Mouse (Mus musculus) olfactory bulb, adult 2 months (tissue): ENCODE results near the gene Zdhhc14.

ENCODE experiments used
- CTCF ChIP-seq: fragments of 200-500 bp; IDR thresholded peaks from 2 replicates; pipeline ENCODE4 v1.5.1; 2012; ENCODE audit warnings: low read depth, mild to moderate bottlenecking, low read length, moderate library complexity; ENCODE audit not compliant: insufficient read depth
- POLR2A ChIP-seq: fragments of 200-500 bp; IDR thresholded peaks from 2 replicates; pipeline ENCODE4 v1.6.1; 2012; ENCODE audit warnings: mild to moderate bottlenecking, low read depth, low read length, moderate library complexity; ENCODE audit not compliant: insufficient read depth

DNA sequence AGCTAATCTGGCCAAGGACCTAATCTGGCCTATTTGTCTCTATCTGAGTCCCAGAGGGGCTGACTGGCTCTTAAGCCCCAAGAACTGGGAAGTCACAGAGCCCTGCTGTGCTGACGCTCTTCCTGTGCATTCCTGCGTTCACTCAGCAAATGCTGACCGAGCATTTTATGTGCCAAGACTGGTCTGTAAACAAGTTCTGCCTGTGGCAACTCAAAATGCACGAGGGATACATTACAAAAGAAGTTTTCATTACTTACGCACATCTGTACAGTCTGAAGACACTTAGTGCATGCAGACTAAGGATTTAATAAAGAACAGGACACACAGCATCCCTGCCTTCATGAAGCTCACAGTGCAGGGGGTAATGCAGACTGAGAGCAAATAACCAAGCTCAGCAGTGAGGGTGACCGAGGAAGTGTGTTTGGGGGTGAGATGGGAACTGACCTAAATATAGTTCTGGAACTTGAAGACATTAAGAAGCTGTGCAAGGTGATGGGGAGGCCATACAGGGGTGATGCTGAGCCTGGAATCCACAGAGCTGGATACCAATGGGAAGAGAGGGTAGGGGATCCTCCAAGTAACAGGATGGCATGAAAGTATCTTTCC is 99.3 kb downstream of the Zdhhc14 start:
- no peak for TF ChIP-seq CTCF
- TF ChIP-seq POLR2A: no peak
